Mouse (Mus musculus) frontal cortex, postnatal 10 days (tissue): ENCODE results near the gene Ddx28.

Experiments used
- DNase-seq, 2 experiments: peaks; one replicate each; pipeline ENCODE4 v3.0.0; 2022; ENCODE audit warnings: low spot score in 2 of 2, mixed read lengths in 1 of 2

The Ddx28 gene

GRCm38 (mm10) chr8:106011643-106011986 lies at the start of gene Ddx28:
Gene Ddx28, minus strand, starts transcription at chr8:106011882.
- no peak for DNase-seq

- DNase-seq: no peak
These were observed 48.8 kb upstream of the Ddx28 start for GRCm38 (mm10) chr8:106060521-106060920.

GRCm38 (mm10) chr8:106059613-106060371 lies 48.1 kb upstream of the Ddx28 start:
- peak in 1 of 2 experiments; percentile 40 for DNase-seq

GRCm38 (mm10) chr8:106058731-106059612 lies 47.3 kb upstream of the Ddx28 start, which contains the start of gene Nfatc3:
Gene Nfatc3, plus strand, starts transcription at chr8:106058840.
- DNase-seq: peak; percentile 94 to 95

- DNase-seq: no peak
These were observed 44.8 kb upstream of the Ddx28 start for GRCm38 (mm10) chr8:106056455-106056982.

- no peak for DNase-seq
These were observed 43.4 kb upstream of the Ddx28 start for GRCm38 (mm10) chr8:106055038-106055437.

- no peak for DNase-seq
These were observed 42.6 kb upstream of the Ddx28 start for GRCm38 (mm10) chr8:106054190-106054811.

- DNase-seq: no peak
These were observed 40.9 kb upstream of the Ddx28 start for GRCm38 (mm10) chr8:106052510-106053089.

GRCm38 (mm10) chr8:106051068-106051467 lies 39.4 kb upstream of the Ddx28 start:
- no peak for DNase-seq

GRCm38 (mm10) chr8:106049840-106050239 lies 38.2 kb upstream of the Ddx28 start:
- DNase-seq: no peak

- DNase-seq: no peak
These were observed 36.4 kb upstream of the Ddx28 start for GRCm38 (mm10) chr8:106047854-106048630.

- DNase-seq: no peak
These were observed 35.3 kb upstream of the Ddx28 start for GRCm38 (mm10) chr8:106046872-106047559.

GRCm38 (mm10) chr8:106044151-106044550 lies 32.5 kb upstream of the Ddx28 start:
- DNase-seq: no peak

- no peak for DNase-seq
These were observed 31.4 kb upstream of the Ddx28 start for GRCm38 (mm10) chr8:106043055-106043454.

- no peak for DNase-seq
These were observed 28.5 kb upstream of the Ddx28 start for GRCm38 (mm10) chr8:106040218-106040617.

- no peak for DNase-seq
These were observed 27.9 kb upstream of the Ddx28 start for GRCm38 (mm10) chr8:106039605-106040004.

- no peak for DNase-seq
These were observed 27.0 kb upstream of the Ddx28 start for GRCm38 (mm10) chr8:106038721-106039120.

- peak; percentile 37 to 68 for DNase-seq
These were observed 10.8 kb upstream of the Ddx28 start for GRCm38 (mm10) chr8:106022483-106022882.

GRCm38 (mm10) chr8:106018039-106018438 lies 6.4 kb upstream of the Ddx28 start:
- no peak for DNase-seq

- DNase-seq: no peak
These were observed 5.4 kb upstream of the Ddx28 start for GRCm38 (mm10) chr8:106017130-106017529.
